Mouse (Mus musculus) neural tube, embryonic 14.5 days (tissue): ENCODE measurements around the gene Fen1. TPM values are rescaled to one million over a fixed set of nuclear protein-coding genes. Genes with fewer than 3 reads are reported as not detected.

ENCODE experiments used
- ATAC-seq: fragments of 200-750 bp; cut with Nextera tagmentation; 2 replicates; pipeline ENCODE4 v1.8.0; 2017; ENCODE audit warnings: low read depth, mild to moderate bottlenecking, moderate TSS enrichment, moderate library complexity
- H3K27ac ChIP-seq: fragments of 300-500 bp; sonication (generic); 2 replicates; pipeline ENCODE4 v1.5.1; 2014; ENCODE audit warnings: low read depth, mild to moderate bottlenecking, control low read depth, low read length, moderate library complexity, mixed read lengths
- H3K27me3 ChIP-seq: fragments of 300-500 bp; sonication (generic); 2 replicates; pipeline ENCODE4 v1.6.1; 2014; ENCODE audit warnings: low read length; ENCODE audit not compliant: control insufficient read depth, insufficient read depth
- H3K36me3 ChIP-seq: fragments of 300-500 bp; sonication (generic); 2 replicates; pipeline ENCODE4 v1.6.1; 2014; ENCODE audit warnings: low read length, mixed read lengths; ENCODE audit not compliant: control insufficient read depth, insufficient read depth
- H3K4me1 ChIP-seq: fragments of 300-500 bp; sonication (generic); 2 replicates; pipeline ENCODE4 v1.6.1; 2014; ENCODE audit warnings: low read length; ENCODE audit not compliant: control insufficient read depth, insufficient read depth
- H3K4me2 ChIP-seq: fragments of 300-500 bp; sonication (generic); 2 replicates; pipeline ENCODE4 v1.6.1; 2014; ENCODE audit warnings: mild to moderate bottlenecking, low read depth, low read length, control low read depth
- H3K4me3 ChIP-seq: fragments of 300-500 bp; sonication (generic); 2 replicates; pipeline ENCODE4 v1.5.1; 2014; ENCODE audit warnings: low read depth, low read length, control low read depth, mixed read lengths
- H3K9ac ChIP-seq: fragments of 300-500 bp; sonication (generic); replicated peaks from 2 replicates; pipeline ENCODE4 v1.6.1; 2014; ENCODE audit warnings: low read depth, mild to moderate bottlenecking, control low read depth, low read length, mixed read lengths
- H3K9me3 ChIP-seq: fragments of 300-500 bp; sonication (generic); 2 replicates; pipeline ENCODE4 v1.6.1; 2016; ENCODE audit warnings: low read length; ENCODE audit not compliant: control insufficient read depth
- whole genome bisulfite sequencing: fragments of 180-500 bp; shearing (Covaris S2); extraction: QIAGEN DNeasy Blood & Tissue Kit; methylation state at CpG from one replicate; pipeline ENCODE4 v1.1.7; 2014; 5-methylcytosine and 5-hydroxymethylcytosine counted together
- polyA plus RNA-seq: library from polyadenylated mRNA; unstranded; fragments of >200 nt; fragmentation: Nextera tagmentation; extraction: Ambion mirVana; gene quantifications from 2 replicates; pipeline ENCODE4 v1.2.1, GENCODE M21; 2014

Fen1 gene
- polyA plus RNA-seq, 1 experiment from 2014 or later: 18.0 TPM

- 86% methylated on average over 7 of the region's 7 CpGs for WGBS
- no peak for ATAC-seq
- no peak overlapping the region for H3K27ac ChIP-seq
Observed at GRCm38 (mm10) chr19:10181225-10181624, 22.7 kb downstream of the Fen1 start.

GRCm38 (mm10) chr19:10176941-10177372, 27.0 kb downstream of the Fen1 start:
- H3K4me3 ChIP-seq: no peak overlapping the region
- H3K4me1 ChIP-seq: no peaks in the 10 kb centered on the region
- WGBS: 61% methylated on average over 7 of the region's 7 CpGs
- no peaks in the 10 kb centered on the region for H3K36me3 ChIP-seq
- no peaks in the 10 kb centered on the region for H3K9me3 ChIP-seq
- ATAC-seq: no peak
- no peak overlapping the region for H3K4me2 ChIP-seq
- no peak overlapping the region for H3K27ac ChIP-seq
- H3K9ac ChIP-seq: no peak overlapping the region
- H3K27me3 ChIP-seq: no peaks in the 10 kb centered on the region

More at GRCm38 (mm10) chr19:10181225-10181624, 22.7 kb downstream of the Fen1 start:
- Histone ChIP-seq H3K9ac (no peak overlapping the region), H3K36me3 (peaks cover 10% of the 10 kb centered on the region), H3K4me1 (peaks cover 21% of the 10 kb centered on the region), H3K4me2 (no peak overlapping the region), H3K4me3 (no peak overlapping the region), H3K9me3 (no peaks in the 10 kb centered on the region), H3K27me3 (no peaks in the 10 kb centered on the region)

DNA sequence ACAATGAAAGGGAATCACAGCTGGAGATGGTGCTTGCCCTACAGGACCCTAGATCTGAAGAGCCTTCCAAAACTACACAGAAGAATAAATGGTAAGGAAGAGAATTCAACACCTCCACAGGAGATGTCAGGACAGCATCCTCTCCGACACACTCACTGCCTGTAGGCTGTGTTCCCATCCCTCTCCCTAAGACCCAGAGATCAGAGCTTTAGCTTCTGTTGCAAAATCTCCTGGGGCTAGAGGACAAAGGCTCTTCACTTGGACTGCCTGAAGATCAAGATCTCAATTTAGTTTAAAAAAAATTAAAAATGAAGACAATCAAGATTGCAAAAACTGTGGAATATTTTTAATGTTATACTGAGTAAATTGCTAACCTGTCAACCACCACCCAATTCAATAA, 27.5 kb downstream of the Fen1 start:
- 83% methylated on average over 1 of the region's 1 CpGs for WGBS
- Histone ChIP-seq H3K4me1 (no peaks in the 10 kb centered on the region), H3K4me3 (no peak overlapping the region), H3K36me3 (no peaks in the 10 kb centered on the region), H3K4me2 (no peak overlapping the region), H3K9me3 (no peaks in the 10 kb centered on the region), H3K9ac (no peak overlapping the region), H3K27me3 (no peaks in the 10 kb centered on the region), H3K27ac (no peak overlapping the region)
- no peak for ATAC-seq

- Histone ChIP-seq H3K4me2 (no peak overlapping the region), H3K9ac (no peak overlapping the region), H3K4me3 (no peak overlapping the region), H3K4me1 (no peaks in the 10 kb centered on the region), H3K36me3 (no peaks in the 10 kb centered on the region), H3K27ac (no peak overlapping the region), H3K27me3 (no peaks in the 10 kb centered on the region), H3K9me3 (no peaks in the 10 kb centered on the region)
- 81% methylated on average over 4 of the region's 4 CpGs for WGBS
- no peak for ATAC-seq
Observed at GRCm38 (mm10) chr19:10174956-10175355, 29.0 kb downstream of the Fen1 start.

DNA sequence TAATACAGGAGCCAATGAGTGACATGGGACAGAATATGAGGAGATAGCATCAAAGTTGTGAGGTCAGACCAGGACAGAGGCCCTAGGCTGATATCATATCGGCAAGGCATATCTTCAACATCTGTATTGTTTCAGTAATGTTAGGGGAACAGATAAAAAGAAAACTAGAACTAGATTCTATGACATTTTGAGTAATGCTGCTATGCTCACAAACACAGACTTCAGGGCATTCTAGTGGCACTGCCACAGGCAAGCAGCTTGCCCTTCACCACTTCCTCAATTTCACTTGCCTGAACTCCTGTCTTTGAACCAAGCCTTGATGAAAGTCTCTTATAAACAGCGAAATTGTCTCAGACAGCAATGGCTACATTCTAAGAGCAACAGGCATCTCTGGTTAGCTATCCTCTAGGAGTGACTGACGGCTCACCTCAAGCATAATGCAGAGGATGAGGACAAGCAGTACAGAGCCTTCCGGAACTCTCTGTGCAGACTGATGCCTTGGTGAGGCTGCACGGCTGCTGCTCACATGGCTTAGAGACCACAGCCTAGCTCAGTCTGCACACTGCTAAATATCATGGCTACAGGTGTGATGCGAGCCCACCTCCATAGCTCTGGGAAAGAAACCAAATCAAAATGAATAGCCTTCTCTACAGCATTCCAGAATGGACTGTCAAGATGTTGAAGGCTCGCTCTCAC, 30.0 kb downstream of the Fen1 start:
- 95% methylated on average over 7 of the region's 7 CpGs for WGBS
- Histone ChIP-seq H3K4me3 (no peak overlapping the region), H3K9me3 (no peaks in the 10 kb centered on the region), H3K27ac (no peak overlapping the region), H3K36me3 (no peaks in the 10 kb centered on the region), H3K9ac (no peak overlapping the region), H3K4me1 (no peaks in the 10 kb centered on the region), H3K4me2 (no peak overlapping the region), H3K27me3 (no peaks in the 10 kb centered on the region)
- no peak for ATAC-seq

DNA sequence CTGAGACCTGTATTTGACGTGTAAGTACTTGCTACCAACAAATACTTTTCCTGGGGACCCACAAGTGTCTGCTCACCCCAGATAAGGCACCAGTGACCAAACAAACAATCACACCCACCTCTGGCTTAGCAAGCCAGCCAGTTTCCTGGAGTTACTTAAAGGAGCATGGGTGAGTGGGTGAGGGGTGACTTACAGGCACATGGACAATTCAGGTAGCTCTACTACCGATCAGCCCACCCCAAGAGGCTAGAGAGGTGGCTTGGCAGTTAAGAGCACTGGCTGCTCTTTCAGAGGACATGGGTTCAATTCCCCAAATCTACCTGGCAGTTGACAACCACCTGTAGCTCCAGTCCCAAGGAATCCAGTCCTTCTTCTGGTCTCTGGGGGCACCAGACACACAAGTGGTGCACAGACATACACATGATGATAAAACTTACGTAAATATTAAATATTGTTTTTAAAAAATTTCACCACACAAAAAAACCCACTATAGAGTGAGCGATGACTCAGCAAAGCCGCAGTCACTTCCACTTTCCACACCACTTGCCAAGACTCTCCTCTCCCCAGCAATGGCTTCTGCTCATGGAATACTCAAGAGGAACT, 30.8 kb downstream of the Fen1 start:
- no peak for ATAC-seq
- 88% methylated on average over 5 of the region's 5 CpGs for WGBS

DNA sequence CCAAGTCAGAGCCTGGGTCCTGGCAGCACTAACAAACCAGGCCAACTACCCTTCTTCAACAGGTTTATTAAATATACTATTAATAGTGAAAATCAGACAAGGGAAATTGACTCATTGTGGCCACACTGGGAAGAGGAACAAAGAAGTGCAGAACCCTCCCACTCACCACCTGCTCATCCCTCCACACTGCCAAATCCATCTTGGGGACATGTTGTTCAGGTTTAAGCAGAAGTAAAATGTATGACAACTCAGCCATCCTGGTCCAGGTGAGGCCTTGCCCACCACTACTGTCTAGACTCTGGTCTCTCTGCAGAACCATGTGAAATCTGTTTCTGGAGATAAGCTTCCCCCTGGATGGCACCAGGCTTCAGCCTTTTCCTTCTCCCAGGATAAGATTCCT, 32.1 kb downstream of the Fen1 start:
- ATAC-seq: no peak
- no peak overlapping the region for H3K4me2 ChIP-seq
- H3K9ac ChIP-seq: no peak overlapping the region
- no peak overlapping the region for H3K27ac ChIP-seq
- H3K9me3 ChIP-seq: no peaks in the 10 kb centered on the region
- H3K4me3 ChIP-seq: no peak overlapping the region
- no peaks in the 10 kb centered on the region for H3K36me3 ChIP-seq
- no peaks in the 10 kb centered on the region for H3K27me3 ChIP-seq
- H3K4me1 ChIP-seq: no peaks in the 10 kb centered on the region

More for the DNA sequence above, 30.8 kb downstream of the Fen1 start:
- Histone ChIP-seq H3K4me3 (no peak overlapping the region), H3K4me1 (no peaks in the 10 kb centered on the region), H3K27ac (no peak overlapping the region), H3K36me3 (no peaks in the 10 kb centered on the region), H3K9me3 (no peaks in the 10 kb centered on the region), H3K4me2 (no peak overlapping the region), H3K27me3 (no peaks in the 10 kb centered on the region), H3K9ac (no peak overlapping the region)

- no peak overlapping the region for H3K9ac ChIP-seq
- H3K4me2 ChIP-seq: no peak overlapping the region
- no peaks in the 10 kb centered on the region for H3K9me3 ChIP-seq
- no peak for ATAC-seq
- no peaks in the 10 kb centered on the region for H3K4me1 ChIP-seq
- no peak overlapping the region for H3K27ac ChIP-seq
- no peak overlapping the region for H3K4me3 ChIP-seq
- H3K27me3 ChIP-seq: no peaks in the 10 kb centered on the region
- WGBS: 63% methylated on average over 7 of the region's 7 CpGs
- no peaks in the 10 kb centered on the region for H3K36me3 ChIP-seq
Observed at GRCm38 (mm10) chr19:10171359-10171758, 32.6 kb downstream of the Fen1 start.

GRCm38 (mm10) chr19:10170466-10170865, 33.5 kb downstream of the Fen1 start:
- no peaks in the 10 kb centered on the region for H3K27me3 ChIP-seq
- no peak for ATAC-seq
- 18% methylated on average over 1 of the region's 1 CpGs for WGBS
- H3K36me3 ChIP-seq: no peaks in the 10 kb centered on the region
- H3K9ac ChIP-seq: no peak overlapping the region
- no peak overlapping the region for H3K4me2 ChIP-seq
- no peak overlapping the region for H3K27ac ChIP-seq
- H3K4me3 ChIP-seq: no peak overlapping the region
- H3K9me3 ChIP-seq: no peaks in the 10 kb centered on the region
- H3K4me1 ChIP-seq: no peaks in the 10 kb centered on the region
